Mouse (Mus musculus): ENCODE measurements at regions not wholly inside any gene's neighbourhood (a gene's known extent, or its start where the extent isn't known, plus 50 kb on each side); places are given as distances from the start of the nearest gene placed in this dataset.

DNA sequence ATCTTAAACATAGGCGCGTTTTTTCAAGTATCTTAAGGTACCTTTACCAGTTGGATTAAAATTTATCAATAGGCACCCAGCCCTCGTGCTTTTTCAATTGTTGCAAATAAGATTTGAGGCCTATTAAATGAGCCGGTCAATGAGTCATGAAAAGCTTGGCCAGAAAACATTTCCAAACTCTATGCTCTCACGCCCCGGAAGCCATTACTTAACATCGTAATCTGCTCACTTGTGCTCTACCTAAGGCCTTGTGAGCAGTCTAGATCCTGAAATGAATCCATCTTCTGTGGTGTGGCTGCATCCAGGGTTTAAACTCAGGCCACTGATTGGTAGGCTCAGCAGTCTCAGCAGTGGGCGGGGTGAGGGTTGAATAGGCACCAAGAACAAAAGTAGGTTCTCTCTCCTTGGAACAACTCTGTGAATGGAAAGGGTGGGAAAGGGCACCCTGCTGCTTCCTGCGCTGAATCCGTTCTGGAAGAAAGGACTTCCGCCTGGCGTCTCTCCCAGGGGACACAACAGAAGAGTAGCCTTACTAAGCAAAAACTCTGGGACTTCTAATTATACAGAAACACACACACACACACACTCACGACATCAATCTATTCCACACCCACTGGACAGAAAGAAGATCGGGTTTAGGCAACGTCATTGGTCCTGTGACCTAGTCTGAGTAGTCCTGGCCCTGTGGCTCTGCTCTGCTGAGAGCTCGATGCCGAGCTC is 53.4 kb upstream of the Fmnl2 start:
- Histone ChIP-seq H3K27ac (ENCODE audit: low read length) (no peak overlapping the region), H3K4me2 (ENCODE audit: low read depth, low read length) (no peak overlapping the region), H3K4me3 (ENCODE audit: low read depth, low read length) (no peak overlapping the region), H3K9ac (ENCODE audit: low read depth, low read length) (no peak overlapping the region), H3K9me3 (replicated peaks; ENCODE audit: control insufficient read depth, low read length) (no peaks in the 10 kb centered on the region), H3K4me1 (ENCODE audit: control insufficient read depth, low read depth, low read length) (no peaks in the 10 kb centered on the region), H3K36me3 (ENCODE audit: control insufficient read depth, insufficient read depth) (no peaks in the 10 kb centered on the region), H3K27me3 (ENCODE audit: control insufficient read depth, insufficient read depth, low read depth, low read length) (no peaks in the 10 kb centered on the region)
- WGBS (ENCODE audit: insufficient replicate concordance), result 73% methylated on average over 17 of the region's 17 CpGs
- ATAC-seq (ENCODE audit: low read depth), result peak; percentile 27; the same call in 1 of the 2 replicates

DNA sequence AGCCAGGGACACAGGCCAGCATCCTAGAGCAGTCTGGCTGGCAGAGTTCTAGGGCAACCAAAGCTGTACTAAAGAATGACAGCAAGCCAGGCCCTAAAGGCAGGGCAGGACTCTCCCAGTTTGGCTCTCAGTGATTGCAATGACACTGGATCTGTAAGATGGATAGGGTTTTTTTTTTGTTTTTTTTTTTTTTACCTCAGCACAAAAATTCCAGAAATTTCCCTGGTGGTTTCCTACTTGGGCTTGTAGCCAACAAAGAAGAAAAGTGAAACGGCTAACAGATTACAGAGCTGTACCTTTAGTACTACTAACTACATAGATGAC is 52.9 kb upstream of the Fmnl2 start:
- WGBS (ENCODE audit: insufficient replicate concordance), result 55% methylated on average over 1 of the region's 1 CpGs
- Histone ChIP-seq H3K4me1 (ENCODE audit: control insufficient read depth, low read depth, low read length) (no peaks in the 10 kb centered on the region), H3K4me3 (ENCODE audit: low read depth, low read length) (no peak overlapping the region), H3K4me2 (ENCODE audit: low read depth, low read length) (no peak overlapping the region), H3K9me3 (replicated peaks; ENCODE audit: control insufficient read depth, low read length) (no peaks in the 10 kb centered on the region), H3K27ac (ENCODE audit: low read length) (no peak overlapping the region), H3K9ac (ENCODE audit: low read depth, low read length) (no peak overlapping the region), H3K27me3 (ENCODE audit: control insufficient read depth, insufficient read depth, low read depth, low read length) (no peaks in the 10 kb centered on the region), H3K36me3 (ENCODE audit: control insufficient read depth, insufficient read depth) (no peaks in the 10 kb centered on the region)
- no peak for ATAC-seq (ENCODE audit: low read depth)

GRCm38 (mm10) chr2:52807826-52808225 is 49.8 kb upstream of the Fmnl2 start:
- H3K27ac ChIP-seq (ENCODE audit: low read length), result no peak overlapping the region
- ATAC-seq (ENCODE audit: low read depth), result no peak
- H3K4me1 ChIP-seq (ENCODE audit: control insufficient read depth, low read depth, low read length), result no peaks in the 10 kb centered on the region
- no peak overlapping the region for H3K9ac ChIP-seq (ENCODE audit: low read depth, low read length)
- H3K4me2 ChIP-seq (ENCODE audit: low read depth, low read length), result no peak overlapping the region
- no peaks in the 10 kb centered on the region for H3K27me3 ChIP-seq (ENCODE audit: control insufficient read depth, insufficient read depth, low read depth, low read length)
- H3K4me3 ChIP-seq (ENCODE audit: low read depth, low read length), result no peak overlapping the region
- no peaks in the 10 kb centered on the region for H3K9me3 ChIP-seq (replicated peaks; ENCODE audit: control insufficient read depth, low read length)
- 47% methylated on average over 2 of the region's 2 CpGs for WGBS (ENCODE audit: insufficient replicate concordance)
- H3K36me3 ChIP-seq (ENCODE audit: control insufficient read depth, insufficient read depth), result no peaks in the 10 kb centered on the region
